Mouse (Mus musculus) activated CD4-positive, CD25-positive, alpha-beta regulatory T cell, adult 4 months (primary cell): Measurements from ENCODE around the gene Utp3. TPM values are rescaled to one million over a fixed set of nuclear protein-coding genes. Genes with fewer than 3 reads are reported as not detected.

Experiments used
- polyA plus RNA-seq, 2 experiments: library from polyadenylated mRNA; unstranded; fragments of 100-300 nt; shearing (Covaris generic); gene quantifications; one replicate each; pipeline ENCODE4 v1.2.1; 2017

Utp3 gene
- polyA plus RNA-seq, 2 experiments from 2014 or later, result 86.2 to 103 TPM

Other genes with a start within 250 kb of the Utp3 start
- gene Prol1, start 237.2 kb upstream of the Utp3 start, polyA plus RNA-seq, result not detected
- gene Amtn, start 178.4 kb upstream of the Utp3 start, polyA plus RNA-seq, result not detected
- not detected for gene Ambn, start 98.5 kb upstream of the Utp3 start, polyA plus RNA-seq
- gene Enam, start 66.5 kb upstream of the Utp3 start, polyA plus RNA-seq, result under 1 TPM in 1 of 2 experiments, not detected in 1; 0.14 TPM
- gene Jchain, start 26.6 kb upstream of the Utp3 start, polyA plus RNA-seq, result 10 to 100 TPM in 1 of 2 experiments, under 1 TPM in 1; 0.24 to 55.3 TPM
- 1 to 10 TPM; 2.6 to 2.9 TPM for gene Rufy3, start 10.6 kb downstream of the Utp3 start, polyA plus RNA-seq
- gene Grsf1, start 121.7 kb downstream of the Utp3 start, polyA plus RNA-seq, result 1 to 10 TPM; 7.7 to 9.0 TPM
- gene Mob1b, start 166.4 kb downstream of the Utp3 start, polyA plus RNA-seq, result 10 to 100 TPM; 10.2 to 10.5 TPM
- 10 to 100 TPM; 57.9 to 66.8 TPM for gene Dck, start 210.5 kb downstream of the Utp3 start, polyA plus RNA-seq